In the genomic region with DNA sequence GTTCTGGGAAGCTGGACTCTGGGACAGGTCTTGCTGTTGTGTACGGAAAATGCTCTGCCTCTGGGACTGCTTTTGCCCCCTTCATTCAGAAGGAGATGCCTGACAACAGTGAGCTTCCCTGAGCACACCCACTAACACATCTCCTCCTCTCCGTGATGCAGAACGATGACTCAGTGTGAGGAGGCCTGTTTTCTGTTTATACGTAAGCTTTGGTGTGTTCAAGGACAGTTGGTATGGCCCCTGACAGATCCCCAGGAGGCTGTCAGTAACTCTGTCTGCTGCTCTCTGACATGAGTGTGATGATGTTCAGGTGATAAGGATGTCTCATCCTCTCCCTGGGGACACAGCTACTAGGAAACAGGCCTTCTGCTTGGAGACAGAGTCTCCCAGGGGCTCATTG, we compare ENCODE assay signal across 23 mouse cellular contexts.
DNase-seq lines count a peak whose midpoint lies in the region; ATAC-seq and TF ChIP-seq lines count a peak whose summit lies in the region.
"Had no signal": no experiment of that assay in that cellular context is flagged by ENCODE, and none has a peak within 500 bp of the region (broad histone marks: within the 10 kb centered on the region; RNA-seq: fewer than 3 reads in every experiment).

No protein-coding gene starts in this region.

- in situ Hi-C loops in Patski (cut with MboI; ENCODE audit: low pct_unique_long_range_greater_than_20kb): no loop called here

- H3K36me3 ChIP-seq in heart, embryonic 15.5 days: no peaks in the 10 kb centered on the region
- H3K36me3 ChIP-seq in neural tube, embryonic 13.5 days: no peaks in the 10 kb centered on the region
- H3K36me3 ChIP-seq in kidney, embryonic 14.5 days (ENCODE audit: control insufficient read depth, insufficient read depth, low read length): no peaks in the 10 kb centered on the region
- no peaks in the 10 kb centered on the region for H3K36me3 ChIP-seq in kidney, embryonic 16.5 days (ENCODE audit: insufficient read depth, low read length)

- H3K9me3 ChIP-seq in heart, embryonic 15.5 days (replicated peaks): no peaks in the 10 kb centered on the region
- no peaks in the 10 kb centered on the region for H3K9me3 ChIP-seq in neural tube, embryonic 13.5 days
- no peaks in the 10 kb centered on the region for H3K9me3 ChIP-seq in kidney, embryonic 14.5 days (ENCODE audit: control insufficient read depth, low read length)
- no peaks in the 10 kb centered on the region for H3K9me3 ChIP-seq in kidney, embryonic 16.5 days (ENCODE audit: low read length)
- H3K9me3 ChIP-seq: forebrain, embryonic 13.5 days; megakaryocyte, embryonic 14.5 days had no signal

- H3K4me1 ChIP-seq in heart, embryonic 15.5 days (replicated peaks): peaks cover 9% of the 10 kb centered on the region
- H3K4me1 ChIP-seq in neural tube, embryonic 13.5 days (replicated peaks): peaks cover 27% of the 10 kb centered on the region
- peaks cover 13% of the 10 kb centered on the region for H3K4me1 ChIP-seq in cortical plate, adult 2 months (ENCODE audit: control insufficient read depth, insufficient read depth, low read length)
- H3K4me1 ChIP-seq in kidney, embryonic 14.5 days (ENCODE audit: control insufficient read depth, insufficient read depth, low read length): no peaks in the 10 kb centered on the region
- H3K4me1 ChIP-seq in kidney, embryonic 16.5 days (ENCODE audit: insufficient read depth, low read length): no peaks in the 10 kb centered on the region
- H3K4me1 ChIP-seq: megakaryocyte, embryonic 14.5 days had no signal

- 49% methylated on average over 4 of the region's 4 CpGs for WGBS in heart, embryonic 15.5 days
- WGBS in neural tube, embryonic 13.5 days: 77% methylated on average over 4 of the region's 4 CpGs
- 88% methylated on average over 4 of the region's 4 CpGs for WGBS in kidney, embryonic 14.5 days
- 79% methylated on average over 4 of the region's 4 CpGs for WGBS in kidney, embryonic 16.5 days

- H3K9ac ChIP-seq in heart, embryonic 15.5 days: no peak overlapping the region
- no peak overlapping the region for H3K9ac ChIP-seq in neural tube, embryonic 13.5 days
- H3K9ac ChIP-seq in kidney, embryonic 14.5 days (ENCODE audit: low read depth, low read length): no peak overlapping the region
- no peak overlapping the region for H3K9ac ChIP-seq in kidney, embryonic 16.5 days (replicated peaks; ENCODE audit: low read length)
- H3K9ac ChIP-seq: forebrain, embryonic 13.5 days had no signal

- no peak overlapping the region for H3K4me3 ChIP-seq in heart, embryonic 15.5 days
- H3K4me3 ChIP-seq in neural tube, embryonic 13.5 days: no peak overlapping the region
- H3K4me3 ChIP-seq in cortical plate, adult 2 months (ENCODE audit: insufficient read depth, low read length): no peak overlapping the region
- no peak overlapping the region for H3K4me3 ChIP-seq in kidney, embryonic 14.5 days (ENCODE audit: low read length)
- no peak overlapping the region for H3K4me3 ChIP-seq in kidney, embryonic 16.5 days (ENCODE audit: low read length)
- H3K4me3 ChIP-seq: erythroblast, embryonic 14.5 days; forebrain, embryonic 13.5 days; megakaryocyte, embryonic 14.5 days had no signal

- TF ChIP-seq CTCF in Patski (IDR thresholded peaks at IDR 0.05): no peak
- no peak for TF ChIP-seq CTCF in cortical plate, adult 2 months (IDR thresholded peaks at IDR 0.05; ENCODE audit: extremely low read depth, insufficient read depth, low read length)

- intact Hi-C loops in heart, postnatal 25 days (cut with DNase I): no loop called here

- no peak overlapping the region for H3K4me2 ChIP-seq in heart, embryonic 15.5 days
- H3K4me2 ChIP-seq in neural tube, embryonic 13.5 days: no peak overlapping the region
- H3K4me2 ChIP-seq in kidney, embryonic 14.5 days (replicated peaks; ENCODE audit: low read depth, low read length): no peak overlapping the region
- no peak overlapping the region for H3K4me2 ChIP-seq in kidney, embryonic 16.5 days (replicated peaks; ENCODE audit: low read depth, low read length)
- H3K4me2 ChIP-seq: forebrain, embryonic 13.5 days had no signal

- CTCF ChIA-PET in Patski (lab: Charles Lee): no interaction called here

- POLR2A ChIA-PET in Patski (lab: Charles Lee): no interaction called here

- ATAC-seq in heart, embryonic 15.5 days (replicated peaks; ENCODE audit: insufficient number of reproducible peaks, insufficient read depth, low FRiP score, low read depth): 0 out of 2 replicates have a peak, but pooled peaks have one; percentile 29
- ATAC-seq in neural tube, embryonic 13.5 days (ENCODE audit: low read depth): 0 out of 2 replicates have a peak, but pooled peaks have one; percentile 16
- peak; percentile 63 for ATAC-seq in Patski
- no peak for ATAC-seq in kidney, embryonic 14.5 days (ENCODE audit: low FRiP score, low TSS enrichment)
- ATAC-seq in kidney, embryonic 16.5 days (ENCODE audit: low FRiP score, low TSS enrichment): no peak
- ATAC-seq: forebrain, embryonic 13.5 days had no signal

- no peak for DNase-seq in heart, postnatal 25 days (ENCODE audit: low spot score)
- DNase-seq in neural tube, embryonic 10.5 days (ENCODE audit: extremely low spot score, low spot score): no peak
- no peak for DNase-seq in Patski (ENCODE audit: low read depth, low spot score)
- DNase-seq: cerebellum, adult 18-20 months; cerebellum, postnatal 25 days; gastrocnemius, postnatal 36 days; kidney, adult 11 months; kidney, postnatal 10 days; left cerebral cortex, postnatal 4 days; liver; lung, adult 18-20 months; lung, postnatal 14 days; midbrain, embryonic 14.5 days; retina, postnatal 1 day; thymus, postnatal 4 days had no signal

- H3K27ac ChIP-seq in heart, embryonic 15.5 days: no peak overlapping the region
- no peak overlapping the region for H3K27ac ChIP-seq in neural tube, embryonic 13.5 days (replicated peaks)
- H3K27ac ChIP-seq in cortical plate, adult 2 months (ENCODE audit: insufficient read depth, low read length): 0 out of 2 replicates have a peak overlapping the region, but pooled peaks have one; percentile 24
- no peak overlapping the region for H3K27ac ChIP-seq in kidney, embryonic 14.5 days (ENCODE audit: low read depth, low read length)
- no peak overlapping the region for H3K27ac ChIP-seq in kidney, embryonic 16.5 days (ENCODE audit: low read length)
- H3K27ac ChIP-seq: forebrain, embryonic 13.5 days had no signal

- H3K27me3 ChIP-seq in heart, embryonic 15.5 days: no peaks in the 10 kb centered on the region
- H3K27me3 ChIP-seq in neural tube, embryonic 13.5 days: no peaks in the 10 kb centered on the region
- no peaks in the 10 kb centered on the region for H3K27me3 ChIP-seq in Patski
- no peaks in the 10 kb centered on the region for H3K27me3 ChIP-seq in kidney, embryonic 14.5 days (ENCODE audit: control insufficient read depth, insufficient read depth, low read length)
- no peaks in the 10 kb centered on the region for H3K27me3 ChIP-seq in kidney, embryonic 16.5 days (ENCODE audit: insufficient read depth, low read length)
- H3K27me3 ChIP-seq: forebrain, embryonic 13.5 days had no signal

- no peak for TF ChIP-seq POLR2A in cortical plate, adult 2 months (IDR thresholded peaks at IDR 0.05; ENCODE audit: extremely low read depth, insufficient read depth, low read length)

Comparison
In these comparisons a context has a peak if more than half of its experiments do, and no peak if none do; other contexts are left out.
1. ATAC-seq: peak in heart, embryonic 15.5 days (single experiment), neural tube, embryonic 13.5 days (single experiment) and Patski (single experiment); none in kidney, embryonic 14.5 days (single experiment) and kidney, embryonic 16.5 days (single experiment).